Mouse (Mus musculus) heart, postnatal 0 days (tissue): Measurements from ENCODE around the gene H2al1d.
"Not testable (repeated sequence)": the region's sequence is repeated elsewhere in the genome, so short reads cannot be mapped to it uniquely, and the experiment has no call there.

Source experiments
- CTCF ChIP-seq: IDR thresholded peaks from 2 replicates; pipeline ENCODE4 v1.5.1; 2016; ENCODE audit warnings: antibody characterized with exemption, control low read depth, low read depth
- EP300 ChIP-seq: IDR thresholded peaks from 2 replicates; pipeline ENCODE4 v1.6.1; 2016; ENCODE audit warnings: antibody characterized with exemption, low read depth

DNA sequence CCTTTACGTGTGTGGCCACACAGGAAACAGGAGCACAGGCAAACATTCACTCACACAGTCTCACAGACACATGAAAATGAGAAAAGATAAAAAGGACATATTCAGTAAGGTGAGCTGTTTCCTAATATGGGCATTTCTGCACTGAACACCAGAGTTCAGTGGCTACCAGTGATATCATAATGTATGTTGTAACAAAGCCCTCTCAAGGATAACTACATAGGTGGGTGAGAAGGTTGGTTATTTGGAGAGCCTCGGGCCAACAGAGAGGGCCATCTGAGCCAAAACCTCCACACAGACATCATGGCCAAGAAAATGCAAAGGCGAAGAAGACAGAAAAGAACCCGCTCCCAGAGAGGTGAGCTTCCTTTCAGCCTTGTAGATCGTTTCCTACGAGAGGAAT lies at the start of gene H2al1d:
- TF ChIP-seq CTCF, EP300: not testable (repeated sequence)
